19 mouse cellular contexts compared by ENCODE assay signal in the genomic region with DNA sequence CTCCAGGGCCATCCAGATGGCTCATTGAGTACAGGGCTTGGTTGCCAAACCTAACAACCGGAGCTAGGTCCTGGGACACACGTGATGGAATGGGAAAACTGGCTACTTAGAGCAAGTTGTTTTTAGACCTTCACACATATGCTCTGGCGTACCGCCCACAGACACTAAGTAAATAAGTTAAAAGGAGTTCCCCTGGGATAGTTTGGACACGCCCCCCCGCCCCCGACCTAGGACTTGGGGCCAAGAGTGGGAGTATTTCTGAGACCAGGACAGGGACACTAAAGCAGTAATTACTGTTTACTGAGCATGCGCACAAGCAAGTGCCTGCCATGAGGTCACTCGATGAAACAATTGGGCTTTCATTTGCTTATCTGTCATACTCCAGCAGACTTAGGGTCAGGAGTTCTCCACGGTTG. TPM values are rescaled to one million over a fixed set of nuclear protein-coding genes. Genes with fewer than 3 reads are reported as not detected.
DNase-seq lines count a peak whose midpoint lies in the region; ATAC-seq and TF ChIP-seq lines count a peak whose summit lies in the region.
"Had no signal": no experiment of that assay in that cellular context is flagged by ENCODE, and none has a peak within 500 bp of the region (broad histone marks: within the 10 kb centered on the region; RNA-seq: fewer than 3 reads in every experiment).

No protein-coding gene starts in this region.

- no peak overlapping the region for H3K9ac ChIP-seq in kidney, embryonic 15.5 days
- H3K9ac ChIP-seq in lung, embryonic 16.5 days (ENCODE audit: low read length), result no peak overlapping the region
- H3K9ac ChIP-seq in intestine, postnatal 0 days (ENCODE audit: low read depth, low read length), result no peak overlapping the region
- H3K9ac ChIP-seq in stomach, postnatal 0 days (ENCODE audit: low read length), result no peak overlapping the region
- H3K9ac ChIP-seq: forebrain, embryonic 15.5 days; hindbrain, embryonic 15.5 days; liver, embryonic 13.5 days had no signal

- no peak overlapping the region for H3K4me3 ChIP-seq in kidney, embryonic 15.5 days (replicated peaks)
- no peak overlapping the region for H3K4me3 ChIP-seq in lung, embryonic 16.5 days (ENCODE audit: low read length)
- no peak overlapping the region for H3K4me3 ChIP-seq in intestine, postnatal 0 days (ENCODE audit: low read depth, low read length)
- H3K4me3 ChIP-seq in stomach, postnatal 0 days (ENCODE audit: low read depth, low read length), result no peak overlapping the region
- H3K4me3 ChIP-seq: forebrain, embryonic 15.5 days; gastrocnemius, adult 2 months; heart, adult 2 months; hindbrain, embryonic 15.5 days; liver, embryonic 13.5 days; myocyte had no signal

- H3K36me3 ChIP-seq in kidney, embryonic 15.5 days, result no peaks in the 10 kb centered on the region
- no peaks in the 10 kb centered on the region for H3K36me3 ChIP-seq in lung, embryonic 16.5 days (ENCODE audit: control insufficient read depth, insufficient read depth, low read length)
- no peaks in the 10 kb centered on the region for H3K36me3 ChIP-seq in intestine, postnatal 0 days (ENCODE audit: control insufficient read depth, insufficient read depth)
- H3K36me3 ChIP-seq in stomach, postnatal 0 days (ENCODE audit: control insufficient read depth, insufficient read depth, low read length), result no peaks in the 10 kb centered on the region
- H3K36me3 ChIP-seq: forebrain, embryonic 15.5 days; hindbrain, embryonic 15.5 days; liver, embryonic 13.5 days had no signal

- no peaks in the 10 kb centered on the region for H3K9me3 ChIP-seq in kidney, embryonic 15.5 days (replicated peaks)
- no peaks in the 10 kb centered on the region for H3K9me3 ChIP-seq in lung, embryonic 16.5 days (ENCODE audit: control insufficient read depth, low read length)
- H3K9me3 ChIP-seq in intestine, postnatal 0 days (ENCODE audit: control insufficient read depth), result no peaks in the 10 kb centered on the region
- no peaks in the 10 kb centered on the region for H3K9me3 ChIP-seq in stomach, postnatal 0 days (ENCODE audit: control insufficient read depth, low read length)
- H3K9me3 ChIP-seq: forebrain, embryonic 15.5 days; hindbrain, embryonic 15.5 days; liver, embryonic 13.5 days had no signal

- no peak overlapping the region for H3K4me2 ChIP-seq in kidney, embryonic 15.5 days
- no peak overlapping the region for H3K4me2 ChIP-seq in lung, embryonic 16.5 days (ENCODE audit: low read depth, low read length)
- no peak overlapping the region for H3K4me2 ChIP-seq in intestine, postnatal 0 days (replicated peaks; ENCODE audit: low read depth)
- no peak overlapping the region for H3K4me2 ChIP-seq in stomach, postnatal 0 days (replicated peaks; ENCODE audit: low read depth)
- H3K4me2 ChIP-seq: forebrain, embryonic 15.5 days; hindbrain, embryonic 15.5 days; liver, embryonic 13.5 days; midbrain, embryonic 11.5 days had no signal

- peak; percentile 25 for ATAC-seq in kidney, embryonic 15.5 days (replicated peaks; ENCODE audit: low FRiP score)
- ATAC-seq in lung, embryonic 16.5 days (ENCODE audit: low read depth), result peak; percentile 32
- ATAC-seq in intestine, postnatal 0 days, result peak; percentile 71
- peak; percentile 33; the same call in 1 of the 2 replicates for ATAC-seq in stomach, postnatal 0 days (ENCODE audit: low FRiP score, low TSS enrichment)
- no peak for ATAC-seq in megakaryocyte-erythroid progenitor cell, adult 5-6 weeks (replicated peaks; ENCODE audit: low FRiP score, low TSS enrichment, poor library complexity, severe bottlenecking)
- ATAC-seq: activated CD4-positive, CD25-positive, alpha-beta regulatory T cell, adult 4 months; forebrain, embryonic 15.5 days had no signal

- H3K27ac ChIP-seq in kidney, embryonic 15.5 days, result peak overlapping the region; percentile 52; the same call in 1 of the 2 replicates
- H3K27ac ChIP-seq in lung, embryonic 16.5 days (ENCODE audit: low read length), result peak overlapping the region; percentile 44; the same call in 1 of the 2 replicates
- H3K27ac ChIP-seq in intestine, postnatal 0 days (ENCODE audit: low read depth, low read length), result peak overlapping the region; percentile 55
- no peak overlapping the region for H3K27ac ChIP-seq in stomach, postnatal 0 days (replicated peaks)
- H3K27ac ChIP-seq: forebrain, embryonic 15.5 days; gastrocnemius, adult 2 months; heart, adult 2 months; hindbrain, embryonic 15.5 days; liver, embryonic 13.5 days had no signal

- no peak for TF ChIP-seq CTCF in intestine, postnatal 0 days (IDR thresholded peaks at IDR 0.05; ENCODE audit: low read depth)
- no peak for TF ChIP-seq CTCF in stomach, postnatal 0 days (IDR thresholded peaks at IDR 0.05; ENCODE audit: low read depth)

- TF ChIP-seq EP300 in stomach, postnatal 0 days (optimal IDR thresholded peaks at IDR 0.05), result no peak

- peaks cover 4% of the 10 kb centered on the region; the same call in 1 of the 2 replicates for H3K27me3 ChIP-seq in kidney, embryonic 15.5 days
- H3K27me3 ChIP-seq in lung, embryonic 16.5 days (ENCODE audit: control insufficient read depth, insufficient read depth, low read depth, low read length), result no peaks in the 10 kb centered on the region; the same call in 1 of the 2 replicates
- no peaks in the 10 kb centered on the region for H3K27me3 ChIP-seq in intestine, postnatal 0 days (replicated peaks; ENCODE audit: control insufficient read depth, insufficient read depth, low read length)
- no peaks in the 10 kb centered on the region for H3K27me3 ChIP-seq in stomach, postnatal 0 days (ENCODE audit: control insufficient read depth, insufficient read depth, low read length)
- H3K27me3 ChIP-seq: hindbrain, embryonic 15.5 days had no signal

- peaks cover 49% of the 10 kb centered on the region for H3K4me1 ChIP-seq in kidney, embryonic 15.5 days
- peaks cover 13% of the 10 kb centered on the region; the same call in 1 of the 2 replicates for H3K4me1 ChIP-seq in lung, embryonic 16.5 days (replicated peaks; ENCODE audit: control insufficient read depth, insufficient read depth, low read length)
- H3K4me1 ChIP-seq in intestine, postnatal 0 days (replicated peaks; ENCODE audit: control insufficient read depth, insufficient read depth, low read length), result 0 out of 2 replicates have a peak, but pooled peaks cover 3% of the 10 kb centered on the region
- H3K4me1 ChIP-seq in stomach, postnatal 0 days (replicated peaks; ENCODE audit: control insufficient read depth, insufficient read depth), result no peaks in the 10 kb centered on the region; the same call in 1 of the 2 replicates
- H3K4me1 ChIP-seq: forebrain, embryonic 15.5 days; hindbrain, embryonic 15.5 days had no signal

- 19% methylated on average over 10 of the region's 10 CpGs for WGBS in kidney, embryonic 15.5 days
- 54% methylated on average over 10 of the region's 10 CpGs for WGBS in lung, embryonic 16.5 days
- 33% methylated on average over 10 of the region's 10 CpGs for WGBS in intestine, postnatal 0 days
- WGBS in stomach, postnatal 0 days, result 66% methylated on average over 10 of the region's 10 CpGs

- no peak for DNase-seq in kidney, adult 18-20 months
- no peak for DNase-seq in lung, postnatal 25 days (ENCODE audit: low spot score)
- DNase-seq in stomach, postnatal 0 days (ENCODE audit: low spot score), result peak; percentile 60
- DNase-seq in spleen, postnatal 10 days (ENCODE audit: low spot score in 2 of 2), result no peak
- DNase-seq: gastrocnemius, adult 2 months; heart, adult 2 months; liver, embryonic 13.5 days; right cerebral cortex, postnatal 25 days had no signal

RNA-seq across cellular contexts. Expression of gene Tmem174, which starts 42.5 kb away (rescaled TPM):
- 21.1 and 22.4 TPM in 2 replicates for polyA plus RNA-seq in kidney, embryonic 15.5 days (2015; fragmentation: Nextera tagmentation; extraction: Ambion mirVana)
- not detected in 2 replicates for polyA plus RNA-seq in lung, embryonic 16.5 days (2015; fragmentation: Nextera tagmentation; extraction: Ambion mirVana)
- polyA plus RNA-seq in intestine, postnatal 0 days (2015; fragmentation: Nextera tagmentation; extraction: Ambion mirVana), result 0.21 and 0.34 TPM in 2 replicates
- polyA plus RNA-seq in stomach, postnatal 0 days (2015; fragmentation: Nextera tagmentation; extraction: Ambion mirVana), result not detected in 2 replicates
- not detected in 2 replicates for total RNA-seq in megakaryocyte-erythroid progenitor cell, adult 5-6 weeks (2014; fragmentation: Nextera tagmentation)
- not detected in 2 replicates for total RNA-seq in megakaryocyte-erythroid progenitor cell, adult 5-6 weeks (2017)
- total RNA-seq: gastrocnemius, adult 2 months; heart, adult 2 months had no signal
- polyA plus RNA-seq: activated CD4-positive, CD25-positive, alpha-beta regulatory T cell, adult 4 months; forebrain, embryonic 15.5 days; heart, adult 2 months; hindbrain, embryonic 15.5 days; liver, embryonic 13.5 days; midbrain, embryonic 11.5 days; myocyte; testis, adult 2 months; urinary bladder, adult 2 months had no signal

Comparison
In these comparisons a context has a peak if more than half of its experiments do, and no peak if none do; other contexts are left out.
1. RNA of gene Tmem174, which starts 42.5 kb away (polyA plus RNA-seq): 21.1 to 22.4 TPM in kidney, embryonic 15.5 days; 0.21 to 0.34 TPM in intestine, postnatal 0 days, not detected in lung, embryonic 16.5 days and not detected in stomach, postnatal 0 days; every median in the first group is over 10 times any median in the second.